Mouse (Mus musculus): ENCODE measurements around the gene Pes1. TPM values are rescaled to one million over a fixed set of nuclear protein-coding genes. Genes with fewer than 3 reads are reported as not detected.

Gene Pes1
- 88.8 TPM for polyA plus RNA-seq (2017; shearing (Covaris generic))

GRCm38 (mm10) chr11:3963610-3964415, at the start of gene Pes1:
Pes1 (plus strand) TSS chr11:3963975.

GRCm38 (mm10) chr11:3914109-3914840, 49.5 kb upstream of the Pes1 start, which contains the start of gene Slc35e4:
Slc35e4 (minus strand) TSS chr11:3914664.

GRCm38 (mm10) chr11:3931511-3932211, 32.1 kb upstream of the Pes1 start, which contains the start of gene Tcn2:
Tcn2 (minus strand) TSS chr11:3932159.

GRCm38 (mm10) chr11:3976678-3977077, 12.9 kb downstream of the Pes1 start, which contains the start of gene 4930556J24Rik:
4930556J24Rik (minus strand) TSS chr11:3976778.

GRCm38 (mm10) chr11:3983291-3983862, 19.6 kb downstream of the Pes1 start, which contains the start of gene Gal3st1:
Gal3st1 (plus strand) TSS chr11:3983636.

Other genes with a start within 250 kb of the Pes1 start
- gene Osbp2, start 100.1 kb upstream of the Pes1 start, polyA plus RNA-seq (2017; shearing (Covaris generic)): not detected
- gene 4921536K21Rik, start 68.9 kb upstream of the Pes1 start, polyA plus RNA-seq (2017; shearing (Covaris generic)): not detected
- 0.27 TPM for gene Dusp18, start 68.7 kb upstream of the Pes1 start, polyA plus RNA-seq (2017; shearing (Covaris generic))
- gene Slc35e4, start 49.3 kb upstream of the Pes1 start, polyA plus RNA-seq (2017; shearing (Covaris generic)): 2.8 TPM
- 35.5 TPM for gene Tcn2, start 31.8 kb upstream of the Pes1 start, polyA plus RNA-seq (2017; shearing (Covaris generic))
- gene 4930556J24Rik, start 12.8 kb downstream of the Pes1 start, polyA plus RNA-seq (2017; shearing (Covaris generic)): not detected
- 0.45 TPM for gene Gal3st1, start 19.7 kb downstream of the Pes1 start, polyA plus RNA-seq (2017; shearing (Covaris generic))
- gene Sec14l4, start 67.5 kb downstream of the Pes1 start, polyA plus RNA-seq (2017; shearing (Covaris generic)): not detected
- not detected for gene Sec14l3, start 100.9 kb downstream of the Pes1 start, polyA plus RNA-seq (2017; shearing (Covaris generic))
- gene Mtfp1, start 131.5 kb downstream of the Pes1 start, polyA plus RNA-seq (2017; shearing (Covaris generic)): 3.2 TPM
- gene Sec14l2, start 159.4 kb downstream of the Pes1 start, polyA plus RNA-seq (2017; shearing (Covaris generic)): 1.5 TPM
- 17.0 TPM for gene Rnf215, start 171.2 kb downstream of the Pes1 start, polyA plus RNA-seq (2017; shearing (Covaris generic))
- 7.1 TPM for gene Ccdc157, start 196.3 kb downstream of the Pes1 start, polyA plus RNA-seq (2017; shearing (Covaris generic))
- gene Sf3a1, start 196.4 kb downstream of the Pes1 start, polyA plus RNA-seq (2017; shearing (Covaris generic)): 102 TPM
- gene Tbc1d10a, start 222.8 kb downstream of the Pes1 start, polyA plus RNA-seq (2017; shearing (Covaris generic)): 40.4 TPM

All from activated CD4-positive, CD25-positive, alpha-beta regulatory T cell, adult 9 weeks (primary cell).